8 mouse cellular contexts compared by ENCODE assay signal in the genomic region with DNA sequence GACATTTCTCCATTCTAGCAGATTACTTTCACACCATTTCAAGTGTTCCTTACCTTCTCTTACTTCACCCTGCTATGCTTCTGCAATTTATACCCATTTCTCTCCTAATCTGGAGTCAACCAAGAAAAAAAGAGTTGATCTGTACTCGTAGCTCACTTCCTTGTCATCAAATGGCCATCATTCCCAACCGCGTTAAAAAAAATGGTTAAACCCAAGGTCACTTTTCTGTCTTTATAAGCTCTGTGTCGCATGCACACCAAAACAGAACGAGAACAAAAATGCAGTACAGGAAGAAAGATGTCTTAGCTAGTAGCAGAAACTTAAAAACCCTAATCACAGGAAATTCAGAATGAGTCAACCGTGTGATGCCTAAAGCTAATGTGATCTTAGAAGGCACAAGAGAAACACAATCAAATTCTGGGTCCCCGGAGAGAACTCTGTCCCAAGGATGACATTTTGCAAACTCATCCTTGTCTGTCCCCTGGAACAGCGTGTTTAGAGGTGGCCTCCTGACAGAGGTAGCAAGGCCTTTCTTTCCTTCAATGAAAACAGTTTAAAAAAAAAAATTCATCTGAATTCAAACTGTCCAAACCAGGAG. TPM values are rescaled to one million over a fixed set of nuclear protein-coding genes. Genes with fewer than 3 reads are reported as not detected.
DNase-seq lines count a peak whose midpoint lies in the region; TF ChIP-seq lines count a peak whose summit lies in the region.

No protein-coding gene starts in this region.

- peak overlapping the region; percentile 92 for H3K27ac ChIP-seq in gastrocnemius, adult 2 months
- H3K27ac ChIP-seq in forebrain, embryonic 10.5 days, result peak overlapping the region; percentile 98
- peak overlapping the region; percentile 85 for H3K27ac ChIP-seq in liver, adult 2 months (replicated peaks; ENCODE audit: insufficient read depth, low read depth, low read length)

- DNase-seq in gastrocnemius, adult 2 months, result no peak
- DNase-seq in gastrocnemius, postnatal 36 days, result no peak
- DNase-seq in CD4-positive, CD25-positive, alpha-beta regulatory T cell, adult 2 months (ENCODE audit: low read depth, low spot score), result peak; percentile 57
- DNase-seq in forebrain, embryonic 10.5 days (ENCODE audit: extremely low spot score, low spot score), result no peak
- DNase-seq in liver, adult 2 months (ENCODE audit: extremely low read depth, low read depth, low spot score), result no peak
- no peak for DNase-seq in right cerebral cortex, adult 18-20 months
- no peak for DNase-seq in adrenal gland, postnatal 25 days
- no peak for DNase-seq in T-cell, adult 2 months (ENCODE audit: low spot score)

- H3K4me1 ChIP-seq in forebrain, embryonic 10.5 days, result peaks cover 43% of the 10 kb centered on the region
- peaks cover 38% of the 10 kb centered on the region for H3K4me1 ChIP-seq in liver, adult 2 months (ENCODE audit: control insufficient read depth, insufficient read depth, low read length)

- TF ChIP-seq POLR2A in liver, adult 2 months (IDR thresholded peaks at IDR 0.05; ENCODE audit: extremely low read depth, insufficient read depth, low read length), result no peak

- no peaks in the 10 kb centered on the region for H3K27me3 ChIP-seq in forebrain, embryonic 10.5 days (ENCODE audit: poor library complexity, severe bottlenecking)
- no peaks in the 10 kb centered on the region for H3K27me3 ChIP-seq in liver, adult 2 months (ENCODE audit: control insufficient read depth, insufficient read depth, low read length)

- peaks cover 7% of the 10 kb centered on the region for H3K36me3 ChIP-seq in forebrain, embryonic 10.5 days (replicated peaks)
- no peaks in the 10 kb centered on the region for H3K36me3 ChIP-seq in liver, adult 2 months (ENCODE audit: control insufficient read depth, insufficient read depth, low read length)

- 28% methylated on average over 8 of the region's 8 CpGs for WGBS in forebrain, embryonic 10.5 days
- WGBS in liver, adult 2 months, result 8% methylated on average over 8 of the region's 8 CpGs

- TF ChIP-seq CTCF in gastrocnemius, adult 2 months (IDR thresholded peaks at IDR 0.05), result no peak
- no peak for TF ChIP-seq CTCF in liver, adult 2 months (IDR thresholded peaks at IDR 0.05; ENCODE audit: low read depth, low read length)

- H3K4me3 ChIP-seq in gastrocnemius, adult 2 months, result peak overlapping the region; percentile 96
- peak overlapping the region; percentile 74 for H3K4me3 ChIP-seq in forebrain, embryonic 10.5 days
- H3K4me3 ChIP-seq in liver, adult 2 months (ENCODE audit: insufficient read depth, low read depth, low read length), result peak overlapping the region; percentile 94

- peak overlapping the region; percentile 98 for H3K9ac ChIP-seq in liver, adult 2 months (ENCODE audit: low read depth, low read length)

- H3K79me2 ChIP-seq in liver, adult 2 months (ENCODE audit: control insufficient read depth, insufficient read depth, low read length), result peaks cover 22% of the 10 kb centered on the region; the same call in 1 of the 2 replicates

- no peaks in the 10 kb centered on the region for H3K9me3 ChIP-seq in forebrain, embryonic 10.5 days

- intact Hi-C loops in gastrocnemius, adult 2 months (cut with DNase I), result loop anchor here (5.0 kb wide), 1 partner anchor 589 kb away; a partner anchor contains a TSS
- intact Hi-C loops in gastrocnemius, postnatal 36 days (cut with DNase I), result no loop called here

RNA-seq across cellular contexts. Expression of a gene that starts 1.3 kb away (rescaled TPM):
- 1 to 10 TPM; 6.9 to 8.3 TPM for total RNA-seq in gastrocnemius, adult 2 months (2021)
- 1 to 10 TPM; 6.0 to 6.9 TPM for total RNA-seq in gastrocnemius, postnatal 36 days (2021)
- 18.9 and 22.9 TPM in 2 replicates for polyA plus RNA-seq in forebrain, embryonic 10.5 days (2016; fragmentation: Nextera tagmentation; extraction: Ambion mirVana)
- total RNA-seq in liver, adult 2 months (2014; rRNA removed), result 83.6 and 84.2 TPM in 2 replicates
- 58.9 and 66.0 TPM in 2 replicates for polyA plus RNA-seq in liver, adult 2 months (2012; rRNA removed)
- 38.9 and 55.6 TPM in 2 replicates for total RNA-seq in adrenal gland, postnatal 25 days (2021)

RNA-seq across cellular contexts. Expression of a gene that starts 41.1 kb away (rescaled TPM):
- total RNA-seq in gastrocnemius, adult 2 months (2021), result 10 to 100 TPM; 18.3 to 18.8 TPM
- 10 to 100 TPM; 14.9 to 17.0 TPM for total RNA-seq in gastrocnemius, postnatal 36 days (2021)
- polyA plus RNA-seq in forebrain, embryonic 10.5 days (2016; fragmentation: Nextera tagmentation; extraction: Ambion mirVana), result 21.5 and 22.0 TPM in 2 replicates
- 6.8 and 7.7 TPM in 2 replicates for total RNA-seq in liver, adult 2 months (2014; rRNA removed)
- 9.3 and 9.9 TPM in 2 replicates for polyA plus RNA-seq in liver, adult 2 months (2012; rRNA removed)
- total RNA-seq in adrenal gland, postnatal 25 days (2021), result 21.2 and 21.9 TPM in 2 replicates
